ENCODE assay signal across 20 mouse cellular contexts in the genomic region with DNA sequence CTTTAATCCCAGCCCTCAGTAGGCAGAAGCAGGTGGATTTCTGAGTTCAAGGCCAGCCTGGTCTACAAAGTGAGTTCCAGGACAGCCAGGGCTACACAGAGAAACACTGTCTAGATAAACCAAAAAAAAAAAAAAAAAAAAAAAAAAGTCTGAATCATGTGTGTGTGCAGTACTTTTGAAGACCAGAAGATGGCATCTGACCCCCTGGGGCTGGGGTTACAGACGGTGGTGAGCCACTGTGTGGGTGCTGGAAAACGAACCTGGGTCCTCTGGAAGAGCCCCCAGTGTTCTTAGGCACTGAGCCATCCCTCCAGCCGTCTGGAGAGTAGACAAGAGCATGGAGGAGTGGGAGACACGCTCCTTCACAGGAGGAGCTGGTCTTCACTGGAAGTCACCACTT. TPM values are rescaled to one million over a fixed set of nuclear protein-coding genes. Genes with fewer than 3 reads are reported as not detected.
A peak's percentile ranks its signal among the peaks of the same experiment; 100 is the strongest.
DNase-seq lines count a peak whose midpoint lies in the region; ATAC-seq and TF ChIP-seq lines count a peak whose summit lies in the region.
"Had no signal": no experiment of that assay in that cellular context is flagged by ENCODE, and none has a peak within 500 bp of the region (broad histone marks: within the 10 kb centered on the region; RNA-seq: fewer than 3 reads in every experiment).

No protein-coding gene starts in this region.

- 40% methylated on average over 4 of the region's 4 CpGs for WGBS in cerebellum, adult 2 months
- 83% methylated on average over 4 of the region's 4 CpGs for WGBS in thymus, adult 2 months

- peaks cover 17% of the 10 kb centered on the region for H3K36me3 ChIP-seq in thymus, adult 2 months (ENCODE audit: control insufficient read depth, insufficient read depth, low read length)

- 0 out of 2 replicates have a peak, but pooled peaks have one; percentile 17 for TF ChIP-seq CTCF in cerebellum, adult 2 months (IDR thresholded peaks at IDR 0.05; ENCODE audit: borderline replicate concordance, insufficient read depth, low read depth, low read length)
- peak; percentile 33 for TF ChIP-seq CTCF in left cerebral cortex, adult 2 months (IDR thresholded peaks at IDR 0.05)
- peak; percentile 39; the same call in 1 of the 2 replicates for TF ChIP-seq CTCF in thymus, adult 2 months (IDR thresholded peaks at IDR 0.05; ENCODE audit: borderline replicate concordance, control insufficient read depth, extremely low read depth, insufficient read depth, low read length, poor library complexity)

- H3K4me1 ChIP-seq in cerebellum, adult 2 months (ENCODE audit: control insufficient read depth, insufficient read depth, low read length): peaks cover 18% of the 10 kb centered on the region
- peaks cover 9% of the 10 kb centered on the region for H3K4me1 ChIP-seq in thymus, adult 2 months (replicated peaks; ENCODE audit: control insufficient read depth, insufficient read depth, low read length)

- no peaks in the 10 kb centered on the region for H3K27me3 ChIP-seq in cerebellum, adult 2 months (ENCODE audit: control insufficient read depth, insufficient read depth, low read length)
- no peaks in the 10 kb centered on the region for H3K27me3 ChIP-seq in thymus, adult 2 months (ENCODE audit: control insufficient read depth, insufficient read depth, low read length)
- H3K27me3 ChIP-seq: heart, embryonic 13.5 days; intestine, embryonic 15.5 days; megakaryocyte, embryonic 14.5 days had no signal

- ATAC-seq in monocyte, adult 5-6 weeks (replicated peaks; ENCODE audit: insufficient number of reproducible peaks, low FRiP score, low TSS enrichment, poor library complexity, severe bottlenecking): no peak
- ATAC-seq: activated CD4-positive, CD25-positive, alpha-beta regulatory T cell, adult 4 months; forebrain, embryonic 16.5 days; intestine, embryonic 15.5 days had no signal

- no peak overlapping the region for H3K4me3 ChIP-seq in cerebellum, adult 2 months (replicated peaks; ENCODE audit: insufficient read depth, low read depth, low read length)
- no peak overlapping the region for H3K4me3 ChIP-seq in left cerebral cortex, adult 2 months
- H3K4me3 ChIP-seq in thymus, adult 2 months (ENCODE audit: control insufficient read depth, insufficient read depth, low read length): no peak overlapping the region
- H3K4me3 ChIP-seq: heart, embryonic 13.5 days; intestine, embryonic 15.5 days; megakaryocyte, embryonic 14.5 days had no signal

- H3K27ac ChIP-seq in cerebellum, adult 2 months (ENCODE audit: insufficient read depth, low read length): no peak overlapping the region
- H3K27ac ChIP-seq in left cerebral cortex, adult 2 months: no peak overlapping the region
- no peak overlapping the region for H3K27ac ChIP-seq in thymus, adult 2 months (ENCODE audit: control insufficient read depth, insufficient read depth, low read length)
- H3K27ac ChIP-seq: embryonic facial prominence, embryonic 10.5 days; heart, embryonic 13.5 days; intestine, embryonic 15.5 days had no signal

- DNase-seq in cerebellum, adult 2 months: no peak
- no peak for DNase-seq in cerebellum, adult 11-12 months
- no peak for DNase-seq in left cerebral cortex, adult 2 months (ENCODE audit: extremely low spot score in 1 of 2, low spot score in 2 of 2)
- no peak for DNase-seq in left cerebral cortex, postnatal 36 days (ENCODE audit: low spot score in 2 of 2)
- DNase-seq in thymus, adult 2 months: no peak
- DNase-seq in thymus, postnatal 14 days: no peak
- DNase-seq in frontal cortex, postnatal 10 days (ENCODE audit: low spot score in 2 of 2): no peak
- DNase-seq: cerebellum, postnatal 36 days; gastrocnemius, postnatal 36 days; kidney, postnatal 36 days; left cerebral cortex, postnatal 4 days; lung, adult 18-20 months; right cerebral cortex, postnatal 4 days had no signal

- intact Hi-C loops in left cerebral cortex, adult 2 months (cut with DNase I): loop anchor here (5.0 kb wide), 2 partner anchors 35 to 70 kb away; partner anchors contain the start of gene Tuba4a
- intact Hi-C loops in left cerebral cortex, postnatal 36 days (cut with DNase I): no loop called here

- TF ChIP-seq POLR2A in cerebellum, adult 2 months (IDR thresholded peaks at IDR 0.05; ENCODE audit: borderline replicate concordance, insufficient read depth, low read length): no peak
- no peak for TF ChIP-seq POLR2A in thymus, adult 2 months (IDR thresholded peaks at IDR 0.05; ENCODE audit: control insufficient read depth, extremely low read depth, insufficient read depth, low read length, poor library complexity)

RNA-seq across cellular contexts. Expression of gene Abcb6, which starts 2.0 kb away (rescaled TPM):
- 19.2 and 22.4 TPM in 2 replicates for polyA plus RNA-seq in cerebellum, adult 2 months (2012; rRNA removed)
- 10 to 100 TPM; 24.9 to 25.4 TPM for total RNA-seq in left cerebral cortex, adult 2 months (2021)
- 10 to 100 TPM; 22.8 to 24.7 TPM for total RNA-seq in left cerebral cortex, postnatal 36 days (2021)
- polyA plus RNA-seq in thymus, adult 2 months (2012; rRNA removed): 10.2 and 10.9 TPM in 2 replicates
- total RNA-seq in monocyte, adult 5-6 weeks (2017): 0.96 to 3.0 TPM (median 1.8 TPM) in 3 replicates

RNA-seq across cellular contexts. Expression of gene Ankzf1, which starts 9.8 kb away (rescaled TPM):
- 41.0 and 44.6 TPM in 2 replicates for polyA plus RNA-seq in cerebellum, adult 2 months (2012; rRNA removed)
- total RNA-seq in left cerebral cortex, adult 2 months (2021): 10 to 100 TPM; 25.7 to 30.7 TPM
- 10 to 100 TPM; 21.6 to 31.7 TPM for total RNA-seq in left cerebral cortex, postnatal 36 days (2021)
- polyA plus RNA-seq in thymus, adult 2 months (2012; rRNA removed): 22.7 and 24.0 TPM in 2 replicates
- 23.7 to 43.4 TPM (median 31.6 TPM) in 3 replicates for total RNA-seq in monocyte, adult 5-6 weeks (2017)

RNA-seq across cellular contexts. Expression of gene Atg9a, which starts 9.8 kb away (rescaled TPM):
- 120 and 128 TPM in 2 replicates for polyA plus RNA-seq in cerebellum, adult 2 months (2012; rRNA removed)
- total RNA-seq in left cerebral cortex, adult 2 months (2021): 100 to 1,000 TPM; 131 to 132 TPM
- total RNA-seq in left cerebral cortex, postnatal 36 days (2021): 100 to 1,000 TPM; 138 to 146 TPM
- polyA plus RNA-seq in thymus, adult 2 months (2012; rRNA removed): 79.1 and 81.6 TPM in 2 replicates
- total RNA-seq in monocyte, adult 5-6 weeks (2017): 14.6 to 21.0 TPM (median 20.4 TPM) in 3 replicates

RNA-seq across cellular contexts. Expression of gene Zfand2b, which starts 13.7 kb away (rescaled TPM):
- polyA plus RNA-seq in cerebellum, adult 2 months (2012; rRNA removed): 58.0 and 61.6 TPM in 2 replicates
- 10 to 100 TPM; 27.6 to 28.9 TPM for total RNA-seq in left cerebral cortex, adult 2 months (2021)
- total RNA-seq in left cerebral cortex, postnatal 36 days (2021): 10 to 100 TPM; 25.9 to 30.1 TPM
- 90.8 and 106 TPM in 2 replicates for polyA plus RNA-seq in thymus, adult 2 months (2012; rRNA removed)
- 40.9 to 48.3 TPM (median 44.9 TPM) in 3 replicates for total RNA-seq in monocyte, adult 5-6 weeks (2017)

RNA-seq across cellular contexts. Expression of gene Glb1l, which starts 28.5 kb away (rescaled TPM):
- polyA plus RNA-seq in cerebellum, adult 2 months (2012; rRNA removed): 10.8 TPM in 2 replicates
- 10 to 100 TPM; 12.7 to 15.6 TPM for total RNA-seq in left cerebral cortex, adult 2 months (2021)
- total RNA-seq in left cerebral cortex, postnatal 36 days (2021): 10 to 100 TPM; 10.4 to 15.8 TPM
- 11.7 and 14.4 TPM in 2 replicates for polyA plus RNA-seq in thymus, adult 2 months (2012; rRNA removed)
- 9.2 to 12.8 TPM (median 9.2 TPM) in 3 replicates for total RNA-seq in monocyte, adult 5-6 weeks (2017)
